Mouse (Mus musculus) limb, embryonic 12.5 days (tissue): ENCODE measurements around the gene Scd1. TPM values are rescaled to one million over a fixed set of nuclear protein-coding genes. Genes with fewer than 3 reads are reported as not detected.

ENCODE experiments used
- ATAC-seq: fragments of 200-750 bp; cut with Nextera tagmentation; 2 replicates; pipeline ENCODE4 v1.8.0; 2017; ENCODE audit warnings: low read depth, moderate TSS enrichment; ENCODE audit not compliant: insufficient number of reproducible peaks, insufficient read depth, low FRiP score, low TSS enrichment
- H3K27ac ChIP-seq: fragments of 300-500 bp; sonication (generic); 2 replicates; pipeline ENCODE4 v1.5.1; 2016; ENCODE audit warnings: mild to moderate bottlenecking, moderate library complexity
- H3K27me3 ChIP-seq: fragments of 300-500 bp; sonication (generic); 2 replicates; pipeline ENCODE4 v1.6.1; 2016; ENCODE audit warnings: mild to moderate bottlenecking, moderate library complexity
- H3K36me3 ChIP-seq: fragments of 300-500 bp; sonication (generic); 2 replicates; pipeline ENCODE4 v1.6.1; 2016; ENCODE audit warnings: mild to moderate bottlenecking, moderate library complexity
- H3K4me1 ChIP-seq: fragments of 300-500 bp; sonication (generic); replicated peaks from 2 replicates; pipeline ENCODE4 v1.6.1; 2016
- H3K4me2 ChIP-seq: fragments of 300-500 bp; sonication (generic); 2 replicates; pipeline ENCODE4 v1.6.1; 2016; ENCODE audit warnings: mild to moderate bottlenecking, moderate library complexity
- H3K4me3 ChIP-seq: fragments of 300-500 bp; sonication (generic); replicated peaks from 2 replicates; pipeline ENCODE4 v1.5.1; 2016; ENCODE audit warnings: mild to moderate bottlenecking
- H3K9ac ChIP-seq: fragments of 300-500 bp; sonication (generic); replicated peaks from 2 replicates; pipeline ENCODE4 v1.6.1; 2016; ENCODE audit warnings: mild to moderate bottlenecking, moderate library complexity
- H3K9me3 ChIP-seq: fragments of 300-500 bp; sonication (generic); 2 replicates; pipeline ENCODE4 v1.6.1; 2016; ENCODE audit warnings: mild to moderate bottlenecking, moderate library complexity
- WGBS: fragments of 180-500 bp; shearing (Covaris S2); methylation state at CpG from one replicate; pipeline ENCODE4 v1.1.7; 2016; 5-methylcytosine and 5-hydroxymethylcytosine counted together
- polyA plus RNA-seq: library from polyadenylated mRNA; unstranded; fragments of >200 nt; fragmentation: Nextera tagmentation; extraction: Ambion mirVana; gene quantifications from 2 replicates; pipeline ENCODE4 v1.2.1, GENCODE M21; 2016

The Scd1 gene
- polyA plus RNA-seq, 1 experiment from 2014 or later = 10.6 TPM

DNA sequence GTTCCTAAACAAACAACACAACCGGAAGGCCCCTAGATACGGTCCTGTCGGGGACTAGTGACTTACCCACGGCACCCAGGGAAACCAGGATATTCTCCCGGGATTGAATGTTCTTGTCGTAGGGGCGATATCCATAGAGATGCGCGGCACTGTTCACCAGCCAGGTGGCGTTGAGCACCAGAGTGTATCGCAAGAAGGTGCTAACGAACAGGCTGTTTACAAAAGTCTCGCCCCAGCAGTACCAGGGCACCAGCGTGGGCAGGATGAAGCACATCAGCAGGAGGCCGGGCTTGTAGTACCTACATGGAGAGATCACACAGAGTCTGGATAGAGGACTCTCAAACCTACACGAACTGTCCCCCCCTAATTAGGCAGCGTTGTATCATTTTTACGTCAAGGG lies 7.6 kb downstream of the Scd1 start:
- Histone ChIP-seq H3K4me1 (no peaks in the 10 kb centered on the region), H3K4me3 (no peak overlapping the region), H3K9ac (no peak overlapping the region), H3K36me3 (peaks cover 82% of the 10 kb centered on the region), H3K4me2 (no peak overlapping the region), H3K9me3 (no peaks in the 10 kb centered on the region), H3K27me3 (no peaks in the 10 kb centered on the region), H3K27ac (no peak overlapping the region)
- 93% methylated on average over 18 of the region's 18 CpGs for WGBS
- no peak for ATAC-seq

- H3K27ac ChIP-seq = no peak overlapping the region
- H3K4me3 ChIP-seq = no peak overlapping the region
- H3K4me1 ChIP-seq = no peaks in the 10 kb centered on the region
- H3K36me3 ChIP-seq = peaks cover 55% of the 10 kb centered on the region
- 87% methylated on average over 5 of the region's 5 CpGs for WGBS
- H3K9me3 ChIP-seq = no peaks in the 10 kb centered on the region
- H3K4me2 ChIP-seq = no peak overlapping the region
- ATAC-seq = no peak
- H3K27me3 ChIP-seq = no peaks in the 10 kb centered on the region
- no peak overlapping the region for H3K9ac ChIP-seq
Observed at GRCm38 (mm10) chr19:44396742-44397141, 10.9 kb downstream of the Scd1 start.

DNA sequence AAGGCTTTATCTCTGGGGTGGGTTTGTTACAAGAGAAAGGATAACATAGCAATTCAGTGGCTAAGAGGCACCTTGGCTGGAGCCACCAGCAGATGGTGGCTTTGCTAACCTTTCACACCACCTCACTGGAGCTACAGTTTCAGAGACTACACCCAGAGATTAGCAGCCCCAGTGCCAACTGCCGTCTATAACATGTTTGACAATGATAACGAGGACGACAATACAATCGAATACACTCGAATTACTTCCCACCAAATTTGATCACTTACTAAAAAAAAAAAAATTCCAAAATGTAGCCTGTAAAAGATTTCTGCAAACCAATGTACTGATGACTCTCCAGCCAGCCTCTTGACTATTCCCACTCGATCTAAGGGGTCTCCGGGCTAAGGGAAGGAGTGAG lies 12.7 kb downstream of the Scd1 start:
- Histone ChIP-seq H3K27ac (no peak overlapping the region), H3K9me3 (no peaks in the 10 kb centered on the region), H3K9ac (no peak overlapping the region), H3K36me3 (peaks cover 40% of the 10 kb centered on the region), H3K27me3 (no peaks in the 10 kb centered on the region), H3K4me1 (no peaks in the 10 kb centered on the region), H3K4me3 (no peak overlapping the region), H3K4me2 (no peak overlapping the region)
- 84% methylated on average over 7 of the region's 7 CpGs for WGBS
- no peak for ATAC-seq

DNA sequence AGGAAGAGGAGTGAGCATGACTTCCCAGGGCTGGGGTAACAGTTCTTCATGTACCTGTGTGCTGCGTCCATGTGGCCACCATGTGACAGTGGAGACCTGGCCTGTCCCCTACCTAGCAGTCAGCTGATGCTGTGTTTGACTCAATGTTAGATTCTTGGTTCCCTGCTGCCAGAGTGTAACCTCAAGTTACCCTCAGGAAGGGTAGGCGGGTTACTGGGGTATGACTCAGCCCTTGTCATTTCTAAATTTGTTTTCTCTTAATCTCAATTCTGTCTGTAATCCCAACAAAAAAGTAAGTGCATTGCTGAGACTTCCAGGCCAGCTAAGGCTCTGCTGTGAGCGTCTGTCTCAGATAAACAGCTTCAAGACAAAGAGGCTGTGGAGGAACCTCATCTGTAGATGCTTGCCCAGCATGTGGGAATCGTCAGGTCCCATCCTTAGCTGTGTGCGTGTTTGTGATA lies 13.7 kb downstream of the Scd1 start:
- Histone ChIP-seq H3K9ac (no peak overlapping the region), H3K4me2 (no peak overlapping the region), H3K4me1 (peaks cover 2% of the 10 kb centered on the region; the same call in 1 of the 2 replicates), H3K27me3 (no peaks in the 10 kb centered on the region), H3K4me3 (no peak overlapping the region), H3K27ac (no peak overlapping the region), H3K9me3 (no peaks in the 10 kb centered on the region), H3K36me3 (peaks cover 31% of the 10 kb centered on the region)
- 78% methylated on average over 5 of the region's 5 CpGs for WGBS
- no peak for ATAC-seq

- no peaks in the 10 kb centered on the region for H3K27me3 ChIP-seq
- WGBS = 87% methylated on average over 5 of the region's 5 CpGs
- no peak for ATAC-seq
Observed at GRCm38 (mm10) chr19:44392339-44393009, 15.2 kb downstream of the Scd1 start.

DNA sequence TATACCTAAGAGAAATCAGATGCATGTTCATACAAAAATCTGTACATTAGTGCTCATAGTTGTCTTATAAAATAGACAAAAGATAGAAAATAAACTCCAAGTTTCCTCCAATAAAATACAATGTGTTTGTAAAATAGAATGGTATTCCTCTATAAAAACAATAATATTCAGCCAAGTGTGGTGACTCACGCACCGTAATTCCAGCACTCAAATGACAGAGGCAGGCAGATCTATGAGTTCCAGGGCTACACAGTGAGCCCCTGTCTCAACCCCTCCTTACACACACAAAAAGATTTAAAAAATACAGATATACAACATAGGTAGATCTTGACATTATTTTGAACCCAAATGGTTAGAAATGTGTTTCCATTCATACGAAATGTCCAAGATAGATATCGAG lies 15.8 kb downstream of the Scd1 start:
- no peak overlapping the region for H3K9ac ChIP-seq
- 91% methylated on average over 4 of the region's 4 CpGs for WGBS

More at GRCm38 (mm10) chr19:44392339-44393009, 15.2 kb downstream of the Scd1 start:
- Histone ChIP-seq H3K4me2 (no peak overlapping the region), H3K4me3 (no peak overlapping the region), H3K4me1 (peaks cover 14% of the 10 kb centered on the region; the same call in 1 of the 2 replicates), H3K36me3 (peaks cover 18% of the 10 kb centered on the region), H3K9ac (no peak overlapping the region), H3K27ac (no peak overlapping the region), H3K9me3 (no peaks in the 10 kb centered on the region)

GRCm38 (mm10) chr19:44389507-44389906 lies 18.2 kb downstream of the Scd1 start:
- Histone ChIP-seq H3K9ac (no peak overlapping the region), H3K4me3 (no peak overlapping the region), H3K36me3 (no peaks in the 10 kb centered on the region), H3K4me1 (peaks cover 16% of the 10 kb centered on the region; the same call in 1 of the 2 replicates), H3K4me2 (no peak overlapping the region), H3K27ac (no peak overlapping the region), H3K27me3 (no peaks in the 10 kb centered on the region), H3K9me3 (no peaks in the 10 kb centered on the region)
- no peak for ATAC-seq
- WGBS = 27% methylated on average over 1 of the region's 1 CpGs

More for the DNA sequence above, 15.8 kb downstream of the Scd1 start:
- no peaks in the 10 kb centered on the region for H3K9me3 ChIP-seq
- H3K27ac ChIP-seq = no peak overlapping the region
- no peak overlapping the region for H3K4me2 ChIP-seq
- no peaks in the 10 kb centered on the region for H3K27me3 ChIP-seq
- H3K4me3 ChIP-seq = no peak overlapping the region
- H3K36me3 ChIP-seq = peaks cover 12% of the 10 kb centered on the region
- ATAC-seq = no peak
- peaks cover 16% of the 10 kb centered on the region; the same call in 1 of the 2 replicates for H3K4me1 ChIP-seq

DNA sequence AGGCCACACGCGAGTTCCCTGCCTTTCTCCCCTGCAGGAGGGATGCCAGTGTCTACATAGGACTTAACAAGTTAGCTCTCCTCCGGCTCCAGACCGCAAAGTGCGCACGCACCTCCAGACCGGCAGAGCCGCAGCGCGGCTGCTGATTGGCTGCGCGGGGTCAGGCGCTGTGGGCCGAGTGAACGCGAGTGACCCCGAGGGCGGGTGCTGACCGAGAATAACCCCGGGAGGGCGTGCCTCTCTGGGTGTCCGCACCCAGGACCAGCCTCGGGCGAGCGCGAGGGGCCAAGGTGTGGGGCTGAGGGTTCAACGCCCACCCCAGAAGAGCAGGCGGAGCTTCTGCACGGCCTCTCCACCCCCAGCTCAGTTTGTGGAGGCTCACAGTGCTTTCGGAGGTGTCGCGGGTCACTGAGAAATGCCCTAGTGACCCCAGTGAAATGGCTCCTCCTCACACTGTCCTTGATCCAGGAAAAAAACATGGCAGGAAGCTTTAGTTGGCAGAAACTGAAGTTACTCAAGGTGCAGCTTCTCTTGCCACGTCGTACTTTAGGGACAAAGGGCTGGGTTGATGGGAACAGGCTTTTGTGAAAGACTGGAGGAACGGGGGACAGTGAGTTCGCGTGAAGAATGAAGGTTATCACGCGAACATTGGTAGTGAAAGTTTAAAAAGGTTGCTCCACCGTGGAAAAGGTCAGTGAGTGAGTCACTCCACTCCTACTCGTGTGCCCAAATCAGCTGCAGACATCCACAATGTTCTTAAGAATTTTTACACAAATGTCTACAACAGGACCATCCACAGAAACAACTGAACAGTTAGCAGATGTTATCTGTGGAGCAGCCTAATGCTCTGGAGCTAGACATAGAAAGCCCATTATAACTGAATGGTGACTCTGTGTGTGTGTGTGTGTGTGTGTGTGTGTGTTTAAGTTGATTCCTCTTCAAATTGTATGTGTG lies 18.9 kb downstream of the Scd1 start:
- peaks cover 16% of the 10 kb centered on the region; the same call in 1 of the 2 replicates for H3K4me1 ChIP-seq
- no peaks in the 10 kb centered on the region for H3K9me3 ChIP-seq
- ATAC-seq = peak; percentile 98
- H3K36me3 ChIP-seq = no peaks in the 10 kb centered on the region
- peak overlapping the region; percentile 56 for H3K4me3 ChIP-seq
- 6% methylated on average over 41 of the region's 41 CpGs for WGBS
- H3K27me3 ChIP-seq = no peaks in the 10 kb centered on the region
- H3K4me2 ChIP-seq = peak overlapping the region; percentile 66
- H3K9ac ChIP-seq = peak overlapping the region; percentile 69
- H3K27ac ChIP-seq = peak overlapping the region; percentile 91

GRCm38 (mm10) chr19:44387746-44388474 lies 19.8 kb downstream of the Scd1 start:
- no peaks in the 10 kb centered on the region for H3K27me3 ChIP-seq
- H3K27ac ChIP-seq = peak overlapping the region; percentile 91
- H3K9me3 ChIP-seq = no peaks in the 10 kb centered on the region
- peak overlapping the region; percentile 66 for H3K4me2 ChIP-seq
- WGBS = 31% methylated on average over 19 of the region's 19 CpGs
- H3K4me1 ChIP-seq = peaks cover 16% of the 10 kb centered on the region; the same call in 1 of the 2 replicates
- H3K36me3 ChIP-seq = no peaks in the 10 kb centered on the region
- H3K4me3 ChIP-seq = peak overlapping the region; percentile 56
- no peak for ATAC-seq
- H3K9ac ChIP-seq = peak overlapping the region; percentile 69

GRCm38 (mm10) chr19:44387089-44387671 lies 20.5 kb downstream of the Scd1 start:
- no peak overlapping the region for H3K4me2 ChIP-seq
- 84% methylated on average over 4 of the region's 4 CpGs for WGBS
- no peak for ATAC-seq
- no peak overlapping the region for H3K4me3 ChIP-seq
- no peak overlapping the region for H3K9ac ChIP-seq
- no peaks in the 10 kb centered on the region for H3K9me3 ChIP-seq
- no peaks in the 10 kb centered on the region for H3K27me3 ChIP-seq
- H3K36me3 ChIP-seq = no peaks in the 10 kb centered on the region
- peak overlapping the region; percentile 91; the same call in 1 of the 2 replicates for H3K27ac ChIP-seq
- H3K4me1 ChIP-seq = peaks cover 16% of the 10 kb centered on the region; the same call in 1 of the 2 replicates
